Mouse (Mus musculus): ENCODE data around the gene Ppp1r14d.

GRCm38 (mm10) chr2:119261326-119261725 lies 31.6 kb upstream of the Ppp1r14d start:
- no peak for TF ChIP-seq GATA1 (IDR thresholded peaks at IDR 0.05; ENCODE audit: low read length)
- no peak for TF ChIP-seq TAL1 (IDR thresholded peaks at IDR 0.05; ENCODE audit: low read length)

Measured in erythroblast, embryonic 14.5 days (primary cell).